Mouse (Mus musculus): Measurements from ENCODE around the gene Zic4.

DNA sequence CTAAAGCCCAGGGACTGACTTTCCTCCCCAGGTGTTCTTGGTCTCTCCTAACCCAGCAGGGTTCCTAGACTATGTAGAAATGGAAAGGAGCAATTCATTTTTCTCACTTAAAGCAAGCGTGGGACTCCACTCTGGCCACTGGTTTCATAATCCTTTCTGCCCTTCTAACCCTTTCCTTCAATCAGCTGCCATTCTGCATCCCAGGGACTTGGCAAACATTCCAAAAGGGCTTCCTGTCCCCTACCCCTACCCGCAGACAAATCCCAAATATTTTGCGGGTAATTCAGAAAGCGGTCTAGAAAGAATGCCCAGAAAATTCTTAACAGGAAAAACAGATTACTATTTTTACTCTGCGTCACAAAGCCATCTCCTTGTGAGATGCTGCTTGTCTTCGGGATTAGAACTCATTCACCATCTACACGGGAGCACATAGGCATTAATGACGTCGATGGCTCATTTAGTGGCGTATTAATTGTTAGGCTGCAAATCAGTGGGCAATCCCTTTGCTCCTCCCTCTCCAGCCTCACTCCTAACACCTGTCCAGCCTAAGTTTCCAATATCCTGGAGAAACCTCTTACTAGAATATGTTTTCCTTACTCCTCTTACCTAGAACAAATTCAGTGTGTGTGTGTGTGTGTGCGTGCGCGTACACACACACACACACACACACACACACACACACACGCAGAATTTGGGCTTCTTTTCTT is 33.0 kb downstream of the Zic4 start:
- TF ChIP-seq CTCF (IDR thresholded peaks at IDR 0.05; ENCODE audit: control insufficient read depth, insufficient read depth, insufficient replicate concordance, low read depth, low read length) (no peak), POLR2A (IDR thresholded peaks at IDR 0.05; ENCODE audit: control insufficient read depth, low read depth, low read length) (no peak)
